ENCODE assay signal across 12 mouse cellular contexts in the genomic region with DNA sequence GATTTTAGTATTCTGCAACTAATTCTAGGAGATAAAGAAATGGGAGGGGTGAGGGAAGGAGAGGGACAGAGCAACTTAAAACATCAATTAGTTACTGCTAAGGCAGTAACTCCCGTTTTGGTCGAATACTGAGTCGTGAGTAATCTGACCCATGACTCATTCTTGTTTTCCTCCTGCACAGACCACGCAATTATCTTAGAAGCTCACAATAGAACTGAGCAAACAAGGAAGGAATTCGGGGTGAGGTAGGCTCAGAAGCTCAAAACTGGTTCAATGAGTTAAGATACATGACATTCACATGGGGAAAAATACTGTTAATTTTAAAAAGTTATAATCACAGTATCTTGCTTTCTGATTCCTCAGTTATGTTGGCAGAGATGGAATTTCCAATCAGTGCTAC. TPM values are rescaled to one million over a fixed set of nuclear protein-coding genes. Genes with fewer than 3 reads are reported as not detected.
A peak's percentile ranks its signal among the peaks of the same experiment; 100 is the strongest.
DNase-seq lines count a peak whose midpoint lies in the region; ATAC-seq lines count a peak whose summit lies in the region.
"Had no signal": no experiment of that assay in that cellular context is flagged by ENCODE, and none has a peak within 500 bp of the region (broad histone marks: within the 10 kb centered on the region; RNA-seq: fewer than 3 reads in every experiment).

No protein-coding gene starts in this region.

- peak; percentile 52; the same call in 1 of the 2 replicates for ATAC-seq in lung, embryonic 16.5 days (ENCODE audit: low read depth)
- ATAC-seq in intestine, embryonic 14.5 days (replicated peaks; ENCODE audit: low FRiP score, low TSS enrichment, low read depth), result peak; percentile 83; the same call in 1 of the 2 replicates
- ATAC-seq in stomach, embryonic 16.5 days (ENCODE audit: insufficient read depth, low FRiP score), result peak; percentile 87

- no peak overlapping the region for H3K4me3 ChIP-seq in lung, embryonic 16.5 days (ENCODE audit: low read length)
- no peak overlapping the region for H3K4me3 ChIP-seq in intestine, embryonic 14.5 days (ENCODE audit: low read depth, low read length)
- H3K4me3 ChIP-seq in stomach, embryonic 16.5 days (replicated peaks; ENCODE audit: low read length), result no peak overlapping the region; the same call in 1 of the 2 replicates
- H3K4me3 ChIP-seq: erythroblast, embryonic 14.5 days had no signal

- 17% methylated on average over 5 of the region's 5 CpGs for WGBS in lung, embryonic 16.5 days
- WGBS in intestine, embryonic 14.5 days, result 27% methylated on average over 5 of the region's 5 CpGs
- whole genome bisulfite sequencing in stomach, embryonic 16.5 days, result 23% methylated on average over 5 of the region's 5 CpGs

- H3K4me1 ChIP-seq in lung, embryonic 16.5 days (replicated peaks; ENCODE audit: control insufficient read depth, insufficient read depth, low read length), result no peaks in the 10 kb centered on the region
- H3K4me1 ChIP-seq in intestine, embryonic 14.5 days (replicated peaks; ENCODE audit: control insufficient read depth, insufficient read depth, low read length), result peaks cover 4% of the 10 kb centered on the region; the same call in 1 of the 2 replicates
- H3K4me1 ChIP-seq in stomach, embryonic 16.5 days (ENCODE audit: control insufficient read depth, insufficient read depth, low read length), result peaks cover 15% of the 10 kb centered on the region

- no peaks in the 10 kb centered on the region for H3K36me3 ChIP-seq in lung, embryonic 16.5 days (ENCODE audit: control insufficient read depth, insufficient read depth, low read length)
- no peaks in the 10 kb centered on the region for H3K36me3 ChIP-seq in intestine, embryonic 14.5 days (ENCODE audit: control insufficient read depth, insufficient read depth, low read length)
- H3K36me3 ChIP-seq in stomach, embryonic 16.5 days (ENCODE audit: control insufficient read depth, insufficient read depth, low read length), result no peaks in the 10 kb centered on the region

- no peak overlapping the region for H3K27ac ChIP-seq in lung, embryonic 16.5 days (ENCODE audit: low read length)
- no peak overlapping the region for H3K27ac ChIP-seq in intestine, embryonic 14.5 days (ENCODE audit: low read depth)
- H3K27ac ChIP-seq in stomach, embryonic 16.5 days (ENCODE audit: low read length), result peak overlapping the region; percentile 84
- H3K27ac ChIP-seq: liver, embryonic 14.5 days had no signal

- no peak overlapping the region for H3K4me2 ChIP-seq in lung, embryonic 16.5 days (ENCODE audit: low read depth, low read length)
- H3K4me2 ChIP-seq in intestine, embryonic 14.5 days (ENCODE audit: low read length), result no peak overlapping the region
- no peak overlapping the region for H3K4me2 ChIP-seq in stomach, embryonic 16.5 days (ENCODE audit: low read depth, low read length)

- no peak overlapping the region for H3K9ac ChIP-seq in lung, embryonic 16.5 days (ENCODE audit: low read length)
- H3K9ac ChIP-seq in intestine, embryonic 14.5 days (ENCODE audit: low read length), result no peak overlapping the region
- no peak overlapping the region for H3K9ac ChIP-seq in stomach, embryonic 16.5 days (ENCODE audit: low read length)
- H3K9ac ChIP-seq: liver, embryonic 14.5 days had no signal

- DNase-seq in embryo, embryonic 11 days, result peak; percentile 5
- DNase-seq in embryo, embryonic 10 days (ENCODE audit: low spot score), result no peak
- no peak for DNase-seq in lung, postnatal 10 days
- no peak for DNase-seq in intestine, embryonic 14.5 days (ENCODE audit: low spot score)
- no peak for DNase-seq in frontal cortex, postnatal 36 days (ENCODE audit: low spot score in 2 of 2)
- no peak for DNase-seq in layer of hippocampus, postnatal 25 days (ENCODE audit: extremely low spot score in 1 of 2, low spot score in 1 of 2)
- DNase-seq: adrenal gland, postnatal 25 days; thymus, postnatal 36 days had no signal

- H3K9me3 ChIP-seq in lung, embryonic 16.5 days (ENCODE audit: control insufficient read depth, low read length), result no peaks in the 10 kb centered on the region
- H3K9me3 ChIP-seq in intestine, embryonic 14.5 days (ENCODE audit: control insufficient read depth, low read length), result no peaks in the 10 kb centered on the region
- no peaks in the 10 kb centered on the region for H3K9me3 ChIP-seq in stomach, embryonic 16.5 days (replicated peaks; ENCODE audit: control insufficient read depth, low read length)

- H3K27me3 ChIP-seq in lung, embryonic 16.5 days (ENCODE audit: control insufficient read depth, insufficient read depth, low read depth, low read length), result no peaks in the 10 kb centered on the region
- no peaks in the 10 kb centered on the region for H3K27me3 ChIP-seq in intestine, embryonic 14.5 days (replicated peaks; ENCODE audit: control insufficient read depth, insufficient read depth, low read length)
- H3K27me3 ChIP-seq in stomach, embryonic 16.5 days (ENCODE audit: control insufficient read depth, insufficient read depth, low read length), result no peaks in the 10 kb centered on the region

RNA-seq across cellular contexts. Expression of a gene that starts 1.3 kb away (rescaled TPM):
- polyA plus RNA-seq in lung, embryonic 16.5 days (2015; fragmentation: Nextera tagmentation; extraction: Ambion mirVana), result 1.9 and 2.5 TPM in 2 replicates
- polyA plus RNA-seq in intestine, embryonic 14.5 days (2014; fragmentation: Nextera tagmentation; extraction: Ambion mirVana), result 1.3 and 1.6 TPM in 2 replicates
- 2.9 and 3.6 TPM in 2 replicates for polyA plus RNA-seq in stomach, embryonic 16.5 days (2015; fragmentation: Nextera tagmentation; extraction: Ambion mirVana)
- 1 to 10 TPM; 2.6 to 3.1 TPM for total RNA-seq in layer of hippocampus, postnatal 25 days (2021)
- polyA plus RNA-seq: erythroblast, embryonic 14.5 days had no signal
